Mouse (Mus musculus): ENCODE measurements around the gene Itga7. TPM values are rescaled to one million over a fixed set of nuclear protein-coding genes. Genes with fewer than 3 reads are reported as not detected.
A peak's percentile ranks its signal among the peaks of the same experiment; 100 is the strongest.

The Itga7 gene
- polyA plus RNA-seq, 1 experiment from 2014 or later, result 0.15 TPM

DNA sequence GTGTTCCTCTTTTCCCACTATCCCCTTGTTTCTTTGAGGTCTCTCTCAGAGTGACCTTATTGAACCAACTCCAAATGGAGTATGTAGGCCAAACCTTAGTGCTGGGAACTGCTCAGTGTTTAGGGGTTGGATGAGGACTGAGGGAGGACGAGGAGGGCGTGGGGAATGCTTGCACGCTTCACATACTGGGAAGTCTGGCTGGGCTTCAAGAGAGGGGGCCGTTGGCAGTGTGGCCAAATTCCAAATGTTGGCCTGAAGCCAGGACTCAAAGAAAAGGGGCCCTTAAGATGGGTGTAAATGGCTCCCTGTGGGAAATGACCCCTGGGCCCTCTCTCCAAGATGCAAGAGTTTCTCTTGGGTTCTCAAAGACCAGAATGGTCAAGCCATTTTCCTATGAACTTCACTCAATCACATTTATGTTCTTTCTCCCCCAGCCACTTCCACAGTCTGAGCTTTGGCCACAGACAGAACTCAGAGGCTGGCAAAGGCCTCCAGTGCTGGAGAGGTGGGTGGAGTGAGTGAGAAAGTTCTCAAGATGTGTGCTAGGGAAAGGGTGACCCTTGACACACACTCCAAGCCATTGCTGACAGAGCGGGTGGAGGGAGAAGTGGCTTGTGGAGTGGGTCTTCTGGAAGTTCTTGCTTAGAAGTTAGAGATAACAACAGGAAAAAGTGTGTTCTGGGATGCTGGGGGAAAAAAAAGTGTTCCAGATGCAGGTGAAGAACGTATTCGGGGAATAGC, 3.8 kb upstream of the Itga7 start:
- H3K27ac ChIP-seq, result no peak overlapping the region
- peaks cover 76% of the 10 kb centered on the region for H3K27me3 ChIP-seq (ENCODE audit: low read depth, poor library complexity, severe bottlenecking)
- H3K9me3 ChIP-seq (replicated peaks), result no peaks in the 10 kb centered on the region
- H3K36me3 ChIP-seq, result no peaks in the 10 kb centered on the region
- peaks cover 15% of the 10 kb centered on the region for H3K4me1 ChIP-seq
- 81% methylated on average over 7 of the region's 7 CpGs for WGBS
- DNase-seq (ENCODE audit: low spot score), result no peak
- no peak overlapping the region for H3K4me3 ChIP-seq

DNA sequence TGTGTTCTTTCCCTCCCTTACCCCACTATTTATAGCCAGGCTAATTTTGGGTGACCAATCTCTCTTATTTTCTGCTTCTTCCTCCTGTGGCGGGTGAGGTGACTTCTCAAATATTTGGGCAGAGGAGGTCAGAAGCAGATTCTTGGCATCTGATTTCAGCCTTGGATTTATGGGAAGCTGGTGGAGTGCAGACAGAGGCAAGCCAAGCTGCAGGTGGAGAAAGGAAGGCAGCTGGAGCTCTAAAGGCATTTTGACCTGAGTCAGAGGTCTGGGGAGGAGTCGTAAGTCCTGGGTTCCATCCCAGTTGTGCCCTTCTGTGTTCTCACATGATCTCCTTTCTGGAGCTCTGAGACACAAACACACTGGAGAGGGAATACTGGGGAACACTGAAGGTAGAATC, 2.2 kb upstream of the Itga7 start:
- Histone ChIP-seq H3K4me1 (peaks cover 15% of the 10 kb centered on the region), H3K9me3 (replicated peaks) (no peaks in the 10 kb centered on the region), H3K27me3 (ENCODE audit: low read depth, poor library complexity, severe bottlenecking) (peaks cover 93% of the 10 kb centered on the region), H3K27ac (no peak overlapping the region), H3K36me3 (no peaks in the 10 kb centered on the region), H3K4me3 (no peak overlapping the region)
- 77% methylated on average over 2 of the region's 2 CpGs for WGBS
- no peak for DNase-seq (ENCODE audit: low spot score)

DNA sequence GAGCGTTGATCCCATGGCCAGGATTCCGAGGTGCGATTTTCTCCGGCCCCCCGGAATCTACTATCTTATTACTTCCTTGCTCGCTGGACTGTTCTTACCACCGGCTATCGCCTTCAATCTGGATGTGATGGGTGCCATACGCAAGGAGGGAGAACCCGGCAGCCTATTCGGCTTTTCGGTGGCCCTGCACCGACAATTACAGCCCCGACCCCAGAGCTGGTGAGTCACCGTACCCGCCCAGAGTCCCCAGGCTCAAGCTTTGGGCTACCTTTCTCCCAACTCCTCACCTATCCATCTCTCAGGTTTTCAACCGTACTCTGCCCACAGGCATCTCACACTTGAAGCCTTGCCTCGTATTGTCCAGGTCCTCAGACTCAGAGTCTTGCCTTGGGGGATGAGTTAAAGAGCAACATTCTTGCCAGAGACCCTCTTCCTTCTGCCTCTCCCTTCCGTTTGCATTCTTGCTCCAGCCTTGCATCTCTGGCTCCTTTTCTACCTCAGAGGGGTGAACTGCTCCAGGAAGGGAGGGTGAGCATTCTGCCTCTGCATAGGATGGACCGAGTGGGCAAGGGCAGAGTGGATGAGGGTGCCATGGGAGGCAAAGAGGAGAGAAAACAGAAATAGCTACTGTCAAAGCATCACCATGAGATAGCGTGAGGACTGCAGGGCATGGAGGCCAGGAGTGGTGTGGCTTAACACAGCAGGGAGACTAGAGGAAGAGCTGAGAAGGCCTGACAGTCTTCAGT, 531 bp downstream of the Itga7 start:
- no peak overlapping the region for H3K27ac ChIP-seq
- no peaks in the 10 kb centered on the region for H3K36me3 ChIP-seq
- H3K4me3 ChIP-seq, result peak overlapping the region; percentile 56
- WGBS, result 3% methylated on average over 21 of the region's 21 CpGs
- DNase-seq (ENCODE audit: low spot score), result no peak
- peaks cover 15% of the 10 kb centered on the region for H3K4me1 ChIP-seq
- H3K9me3 ChIP-seq (replicated peaks), result no peaks in the 10 kb centered on the region
- peaks cover 84% of the 10 kb centered on the region for H3K27me3 ChIP-seq (ENCODE audit: low read depth, poor library complexity, severe bottlenecking)

GRCm38 (mm10) chr10:128934997-128935787, 1.6 kb downstream of the Itga7 start:
- H3K9me3 ChIP-seq (replicated peaks), result no peaks in the 10 kb centered on the region
- peaks cover 15% of the 10 kb centered on the region for H3K4me1 ChIP-seq
- H3K4me3 ChIP-seq, result no peak overlapping the region
- DNase-seq (ENCODE audit: low spot score), result no peak
- H3K36me3 ChIP-seq, result no peaks in the 10 kb centered on the region
- H3K27me3 ChIP-seq (ENCODE audit: low read depth, poor library complexity, severe bottlenecking), result peaks cover 73% of the 10 kb centered on the region
- H3K27ac ChIP-seq, result no peak overlapping the region
- WGBS, result 61% methylated on average over 7 of the region's 7 CpGs

DNA sequence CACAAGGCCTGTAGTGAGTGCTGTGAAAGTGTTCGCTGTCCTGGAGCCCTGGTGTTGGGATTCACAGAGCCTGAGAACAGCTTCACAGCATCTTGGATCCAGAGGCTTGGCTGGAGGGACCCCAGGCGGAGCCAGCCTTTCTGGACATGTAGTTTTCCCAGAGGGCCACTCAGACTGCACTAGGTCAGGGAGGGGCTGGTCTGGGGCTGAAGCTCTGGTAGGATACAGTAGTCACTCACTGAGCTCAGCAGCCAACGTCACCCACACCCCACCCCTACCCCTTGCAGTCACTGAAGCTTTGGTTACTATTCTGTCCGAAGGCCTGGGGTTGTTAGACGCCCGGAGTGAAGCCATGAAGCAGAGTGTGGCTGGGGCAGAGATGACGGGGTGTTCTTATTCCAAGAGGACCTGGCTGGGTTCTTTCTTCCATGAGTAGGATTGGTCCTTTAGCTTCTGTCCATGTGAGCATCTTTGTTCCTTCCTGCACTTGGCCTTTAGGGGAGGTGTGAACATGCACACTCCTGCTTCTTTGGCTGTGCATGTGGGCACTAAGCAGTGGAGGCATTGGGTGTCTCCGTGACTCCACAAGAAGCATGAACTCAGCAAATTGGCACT, 2.3 kb downstream of the Itga7 start:
- no peak for DNase-seq (ENCODE audit: low spot score)
- H3K27me3 ChIP-seq (ENCODE audit: low read depth, poor library complexity, severe bottlenecking), result peaks cover 66% of the 10 kb centered on the region
- H3K4me1 ChIP-seq, result peaks cover 15% of the 10 kb centered on the region
- no peak overlapping the region for H3K4me3 ChIP-seq
- no peaks in the 10 kb centered on the region for H3K9me3 ChIP-seq (replicated peaks)
- H3K27ac ChIP-seq, result no peak overlapping the region
- 72% methylated on average over 8 of the region's 8 CpGs for WGBS
- H3K36me3 ChIP-seq, result no peaks in the 10 kb centered on the region

GRCm38 (mm10) chr10:128937756-128938390, 4.3 kb downstream of the Itga7 start:
- no peak overlapping the region for H3K4me3 ChIP-seq
- H3K9me3 ChIP-seq (replicated peaks), result no peaks in the 10 kb centered on the region
- DNase-seq (ENCODE audit: low spot score), result no peak
- WGBS, result 75% methylated on average over 12 of the region's 12 CpGs
- no peak overlapping the region for H3K27ac ChIP-seq
- peaks cover 15% of the 10 kb centered on the region for H3K4me1 ChIP-seq
- H3K36me3 ChIP-seq, result no peaks in the 10 kb centered on the region
- peaks cover 47% of the 10 kb centered on the region for H3K27me3 ChIP-seq (ENCODE audit: low read depth, poor library complexity, severe bottlenecking)

DNA sequence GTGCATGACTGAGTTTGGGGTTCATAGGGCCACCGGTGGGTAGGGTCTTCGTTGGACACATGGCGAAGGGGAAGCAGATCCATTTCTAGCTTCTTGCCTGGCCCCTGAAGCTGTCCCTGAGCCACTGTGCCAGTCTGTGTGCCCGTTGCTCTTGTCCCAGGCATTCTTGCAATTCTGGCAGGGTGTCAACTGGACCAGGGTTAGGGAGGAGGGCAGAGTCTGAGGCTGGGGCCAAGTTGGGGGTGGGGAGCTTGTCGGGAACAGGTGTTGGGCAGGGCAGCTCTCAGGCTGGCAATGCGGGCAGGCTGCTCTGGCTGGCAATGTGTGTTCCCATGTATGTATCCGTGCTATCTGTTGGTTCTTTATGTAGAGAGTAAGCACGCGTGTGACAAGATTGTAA, 4.8 kb downstream of the Itga7 start:
- peaks cover 41% of the 10 kb centered on the region for H3K27me3 ChIP-seq (ENCODE audit: low read depth, poor library complexity, severe bottlenecking)
- no peaks in the 10 kb centered on the region for H3K36me3 ChIP-seq

DNA sequence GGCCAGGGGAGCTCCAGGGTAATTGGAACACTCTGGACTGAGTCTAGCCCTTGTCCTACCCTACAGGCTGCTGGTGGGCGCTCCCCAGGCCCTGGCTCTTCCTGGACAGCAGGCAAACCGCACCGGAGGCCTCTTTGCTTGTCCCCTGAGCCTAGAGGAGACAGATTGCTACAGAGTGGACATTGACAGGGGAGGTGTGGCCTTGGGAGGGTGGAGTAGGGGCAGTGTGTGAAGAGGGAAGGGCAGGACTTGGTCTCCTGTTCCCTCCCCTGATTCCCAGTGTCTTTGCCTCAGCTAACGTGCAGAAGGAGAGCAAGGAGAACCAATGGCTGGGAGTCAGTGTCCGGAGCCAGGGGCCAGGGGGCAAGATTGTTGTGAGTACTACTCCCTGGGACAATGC, 5.4 kb downstream of the Itga7 start:
- Histone ChIP-seq H3K4me1 (peaks cover 6% of the 10 kb centered on the region), H3K27ac (no peak overlapping the region), H3K27me3 (ENCODE audit: low read depth, poor library complexity, severe bottlenecking) (peaks cover 36% of the 10 kb centered on the region), H3K4me3 (no peak overlapping the region), H3K9me3 (replicated peaks) (no peaks in the 10 kb centered on the region), H3K36me3 (no peaks in the 10 kb centered on the region)
- no peak for DNase-seq (ENCODE audit: low spot score)
- WGBS, result 58% methylated on average over 5 of the region's 5 CpGs

More for the DNA sequence above, 4.8 kb downstream of the Itga7 start:
- H3K27ac ChIP-seq, result no peak overlapping the region
- peaks cover 11% of the 10 kb centered on the region for H3K4me1 ChIP-seq
- H3K4me3 ChIP-seq, result no peak overlapping the region
- no peak for DNase-seq (ENCODE audit: low spot score)
- H3K9me3 ChIP-seq (replicated peaks), result no peaks in the 10 kb centered on the region
- WGBS, result 85% methylated on average over 9 of the region's 9 CpGs

- Histone ChIP-seq H3K9me3 (replicated peaks) (no peaks in the 10 kb centered on the region), H3K36me3 (no peaks in the 10 kb centered on the region), H3K4me1 (no peaks in the 10 kb centered on the region), H3K27me3 (ENCODE audit: low read depth, poor library complexity, severe bottlenecking) (peaks cover 20% of the 10 kb centered on the region), H3K4me3 (no peak overlapping the region), H3K27ac (no peak overlapping the region)
- WGBS, result 88% methylated on average over 10 of the region's 10 CpGs
- DNase-seq (ENCODE audit: low spot score), result no peak
Measured at GRCm38 (mm10) chr10:128940475-128941061, 7.0 kb downstream of the Itga7 start.

DNA sequence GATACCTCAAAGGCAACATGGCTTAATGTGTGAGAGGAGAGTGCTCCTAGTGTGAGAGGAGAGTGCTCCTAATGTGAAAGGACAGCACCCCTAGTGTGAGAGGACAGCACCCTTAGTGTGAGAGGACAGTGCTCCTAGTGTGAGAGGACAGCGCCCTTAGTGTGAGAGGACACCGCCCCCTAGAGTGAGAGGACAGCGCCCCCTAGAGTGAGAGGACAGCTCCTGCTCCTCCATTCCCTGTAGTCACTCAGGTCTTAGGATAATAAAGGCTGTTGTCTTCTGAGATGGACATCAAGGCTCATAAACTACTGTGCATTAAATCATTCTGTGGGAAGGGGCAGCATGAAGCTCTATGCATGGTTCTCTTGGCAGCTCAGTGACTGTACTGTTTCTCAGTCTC, 12.1 kb downstream of the Itga7 start:
- 20% methylated on average over 3 of the region's 3 CpGs for WGBS
- H3K27ac ChIP-seq, result no peak overlapping the region

GRCm38 (mm10) chr10:128947496-128947895, 13.9 kb downstream of the Itga7 start:
- DNase-seq (ENCODE audit: low spot score), result no peak
- Histone ChIP-seq H3K9me3 (replicated peaks) (no peaks in the 10 kb centered on the region), H3K4me3 (no peak overlapping the region), H3K36me3 (no peaks in the 10 kb centered on the region), H3K27ac (no peak overlapping the region), H3K4me1 (no peaks in the 10 kb centered on the region), H3K27me3 (ENCODE audit: low read depth, poor library complexity, severe bottlenecking) (0 out of 2 replicates have a peak, but pooled peaks cover 4% of the 10 kb centered on the region)
- 89% methylated on average over 4 of the region's 4 CpGs for WGBS

More for the DNA sequence above, 12.1 kb downstream of the Itga7 start:
- Histone ChIP-seq H3K4me3 (no peak overlapping the region), H3K4me1 (no peaks in the 10 kb centered on the region), H3K27me3 (ENCODE audit: low read depth, poor library complexity, severe bottlenecking) (0 out of 2 replicates have a peak, but pooled peaks cover 4% of the 10 kb centered on the region), H3K9me3 (replicated peaks) (no peaks in the 10 kb centered on the region), H3K36me3 (no peaks in the 10 kb centered on the region)
- no peak for DNase-seq (ENCODE audit: low spot score)
